Mouse (Mus musculus) heart, postnatal 0 days (tissue): ENCODE results near the gene Nop16.

Experiments used
- CTCF ChIP-seq: IDR thresholded peaks from 2 replicates; pipeline ENCODE4 v1.5.1; 2016; ENCODE audit warnings: antibody characterized with exemption, control low read depth, low read depth
- EP300 ChIP-seq: IDR thresholded peaks from 2 replicates; pipeline ENCODE4 v1.6.1; 2016; ENCODE audit warnings: antibody characterized with exemption, low read depth

DNA sequence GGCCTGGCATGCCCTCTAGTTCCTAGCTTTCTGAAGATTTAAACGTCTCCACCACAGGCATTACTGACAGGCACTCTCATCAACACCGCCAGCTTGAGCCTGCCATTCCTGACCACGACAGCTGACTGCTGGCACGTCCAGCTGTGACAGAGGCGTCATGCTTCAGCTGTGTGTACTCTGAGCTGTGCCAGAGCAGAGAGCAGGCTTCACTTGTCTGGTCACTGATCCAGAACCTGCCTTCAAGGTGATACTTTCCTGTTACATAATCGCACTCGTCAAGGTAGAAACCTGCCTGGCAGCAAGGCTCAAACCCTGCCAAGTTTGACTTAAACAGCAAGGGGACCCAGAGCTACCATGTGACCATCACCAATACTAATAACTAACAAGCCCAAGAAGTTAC, 27.3 kb downstream of the Nop16 start:
- TF ChIP-seq CTCF (no peak), EP300 (no peak)
